Mouse (Mus musculus): ENCODE results near the gene Ankub1. TPM values are rescaled to one million over a fixed set of nuclear protein-coding genes. Genes with fewer than 3 reads are reported as not detected.
A peak's percentile ranks its signal among the peaks of the same experiment; 100 is the strongest.

Ankub1 gene
- under 1 TPM; 0.62 to 0.78 TPM for total RNA-seq (2021)

- intact Hi-C loops (cut with DNase I), result no loop called here
- DNase-seq (ENCODE audit: low spot score in 2 of 2), result no peak
Measured at GRCm38 (mm10) chr3:57692719-57693118, at the start of gene Ankub1. Gene Ankub1, minus strand, starts transcription at chr3:57692799.

GRCm38 (mm10) chr3:57739830-57740229 lies 47.2 kb upstream of the Ankub1 start:
- no peak for DNase-seq (ENCODE audit: low spot score in 2 of 2)
- intact Hi-C loops (cut with DNase I), result loop anchor here (5.0 kb wide), 2 partner anchors 88 to 1558 kb away; partner anchors contain the start of genes Commd2 and Nbea

GRCm38 (mm10) chr3:57736419-57737095 lies 44.0 kb upstream of the Ankub1 start:
- no peak for DNase-seq (ENCODE audit: low spot score in 2 of 2)
- intact Hi-C loops (cut with DNase I), result loop anchor here (5.0 kb wide), 2 partner anchors 84 to 1554 kb away; partner anchors contain the start of genes Commd2 and Nbea

- intact Hi-C loops (cut with DNase I), result loop anchor here (5.0 kb wide), 2 partner anchors 83 to 1553 kb away; partner anchors contain the start of genes Commd2 and Nbea
- peak; percentile 98 to 99 for DNase-seq (ENCODE audit: low spot score in 2 of 2)
Measured at GRCm38 (mm10) chr3:57735511-57736370, 43.1 kb upstream of the Ankub1 start, which contains the start of gene Rnf13. Gene Rnf13, plus strand, starts transcription at chr3:57736062.

- no peak for DNase-seq (ENCODE audit: low spot score in 2 of 2)
- intact Hi-C loops (cut with DNase I), result no loop called here
Measured at GRCm38 (mm10) chr3:57732206-57732915, 39.8 kb upstream of the Ankub1 start.

GRCm38 (mm10) chr3:57714151-57714550 lies 21.6 kb upstream of the Ankub1 start:
- intact Hi-C loops (cut with DNase I), result no loop called here

GRCm38 (mm10) chr3:57696779-57697178 lies 4.2 kb upstream of the Ankub1 start:
- DNase-seq (ENCODE audit: low spot score in 2 of 2), result no peak
- intact Hi-C loops (cut with DNase I), result no loop called here

More at GRCm38 (mm10) chr3:57714151-57714550, 21.6 kb upstream of the Ankub1 start:
- DNase-seq (ENCODE audit: low spot score in 2 of 2), result no peak

- intact Hi-C loops (cut with DNase I), result no loop called here
- no peak for DNase-seq (ENCODE audit: low spot score in 2 of 2)
Measured at GRCm38 (mm10) chr3:57696249-57696648, 3.6 kb upstream of the Ankub1 start.

GRCm38 (mm10) chr3:57691772-57692171 lies 827 bp downstream of the Ankub1 start:
- intact Hi-C loops (cut with DNase I), result no loop called here
- DNase-seq (ENCODE audit: low spot score in 2 of 2), result no peak

- DNase-seq (ENCODE audit: low spot score in 2 of 2), result no peak
- intact Hi-C loops (cut with DNase I), result loop anchor here (10.0 kb wide), 1 partner anchor 807 kb away; no protein-coding TSS in a partner anchor
Measured at GRCm38 (mm10) chr3:57677786-57678185, 14.8 kb downstream of the Ankub1 start.

GRCm38 (mm10) chr3:57674075-57674474 lies 18.5 kb downstream of the Ankub1 start:
- DNase-seq (ENCODE audit: low spot score in 2 of 2), result no peak
- intact Hi-C loops (cut with DNase I), result loop anchor here (10.0 kb wide), 1 partner anchor 811 kb away; no protein-coding TSS in a partner anchor

- intact Hi-C loops (cut with DNase I), result loop anchor here (10.0 kb wide), 1 partner anchor 811 kb away; no protein-coding TSS in a partner anchor
- DNase-seq (ENCODE audit: low spot score in 2 of 2), result peak in 1 of 2 experiments; percentile 16
Measured at GRCm38 (mm10) chr3:57673586-57673985, 19.0 kb downstream of the Ankub1 start.

- intact Hi-C loops (cut with DNase I), result loop anchor here (1.0 to 2.0 kb wide), 2 partner anchors 148 to 456 kb away; no protein-coding TSS in a partner anchor
- DNase-seq (ENCODE audit: low spot score in 2 of 2), result peak; percentile 85 to 89
Measured at GRCm38 (mm10) chr3:57667054-57667723, 25.4 kb downstream of the Ankub1 start.

- no peak for DNase-seq (ENCODE audit: low spot score in 2 of 2)
- intact Hi-C loops (cut with DNase I), result loop anchor here (2.0 kb wide), 1 partner anchor 457 kb away; no protein-coding TSS in a partner anchor
Measured at GRCm38 (mm10) chr3:57665880-57666279, 26.7 kb downstream of the Ankub1 start.

- DNase-seq (ENCODE audit: low spot score in 2 of 2), result no peak
- intact Hi-C loops (cut with DNase I), result no loop called here
Measured at GRCm38 (mm10) chr3:57664682-57665081, 27.9 kb downstream of the Ankub1 start.

GRCm38 (mm10) chr3:57663731-57664130 lies 28.9 kb downstream of the Ankub1 start:
- intact Hi-C loops (cut with DNase I), result no loop called here
- DNase-seq (ENCODE audit: low spot score in 2 of 2), result peak; percentile 24 to 60

- DNase-seq (ENCODE audit: low spot score in 2 of 2), result no peak
- intact Hi-C loops (cut with DNase I), result no loop called here
Measured at GRCm38 (mm10) chr3:57658608-57659007, 34.0 kb downstream of the Ankub1 start.

- intact Hi-C loops (cut with DNase I), result loop anchor here (5.0 kb wide), 1 partner anchor 84 kb away; the partner anchor contains the start of gene Rnf13
- DNase-seq (ENCODE audit: low spot score in 2 of 2), result no peak
Measured at GRCm38 (mm10) chr3:57653646-57654045, 39.0 kb downstream of the Ankub1 start.

- intact Hi-C loops (cut with DNase I), result loop anchor here (5.0 kb wide), 1 partner anchor 85 kb away; the partner anchor contains the start of gene Rnf13
- no peak for DNase-seq (ENCODE audit: low spot score in 2 of 2)
Measured at GRCm38 (mm10) chr3:57652485-57652884, 40.1 kb downstream of the Ankub1 start.
